9 mouse cellular contexts compared by ENCODE assay signal in the genomic region with DNA sequence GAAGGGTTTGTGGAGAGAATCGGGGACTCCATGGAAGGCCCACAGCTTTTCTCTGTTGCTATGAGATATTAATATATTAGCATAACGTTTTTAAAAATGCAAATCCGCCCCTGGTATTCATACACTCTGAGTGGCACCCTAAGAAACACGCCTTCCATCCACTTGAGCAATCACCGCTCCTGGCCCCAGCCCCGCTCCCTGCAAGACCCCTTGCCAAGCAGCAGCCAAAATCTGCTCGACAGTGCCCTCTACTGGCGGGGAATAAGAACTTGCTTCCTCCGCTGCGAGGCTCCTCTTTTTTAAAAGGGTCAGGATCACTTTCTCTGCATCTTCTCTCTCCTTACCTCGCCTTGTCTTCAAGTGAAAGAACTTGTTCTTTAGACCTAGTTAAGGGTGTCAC.
DNase-seq lines count a peak whose midpoint lies in the region; ATAC-seq and TF ChIP-seq lines count a peak whose summit lies in the region.
"Had no signal": no experiment of that assay in that cellular context is flagged by ENCODE, and none has a peak within 500 bp of the region (broad histone marks: within the 10 kb centered on the region; RNA-seq: fewer than 3 reads in every experiment).

No protein-coding gene starts in this region.

- no peak overlapping the region for H3K9ac ChIP-seq in forebrain, embryonic 15.5 days (replicated peaks)

- no peak for ATAC-seq in G1E (ENCODE audit: extremely low read depth, insufficient number of reproducible peaks, low FRiP score, poor library complexity, severe bottlenecking)
- ATAC-seq in forebrain, embryonic 15.5 days (replicated peaks) = peak; percentile 81

- peaks cover 20% of the 10 kb centered on the region for H3K27me3 ChIP-seq in G1E (ENCODE audit: insufficient read depth, low read length)
- no peaks in the 10 kb centered on the region for H3K27me3 ChIP-seq in forebrain, embryonic 15.5 days

- H3K4me2 ChIP-seq in forebrain, embryonic 15.5 days (replicated peaks) = no peak overlapping the region

- no peaks in the 10 kb centered on the region for H3K9me3 ChIP-seq in G1E (replicated peaks)
- H3K9me3 ChIP-seq in forebrain, embryonic 15.5 days = no peaks in the 10 kb centered on the region

- H3K4me1 ChIP-seq in G1E (ENCODE audit: insufficient read depth, low read depth, low read length) = peaks cover 14% of the 10 kb centered on the region
- H3K4me1 ChIP-seq in forebrain, embryonic 15.5 days = peaks cover 24% of the 10 kb centered on the region

- peak; percentile 73 for TF ChIP-seq CTCF in G1E (IDR thresholded peaks at IDR 0.05; ENCODE audit: low read depth, low read length)

- H3K4me3 ChIP-seq in G1E (ENCODE audit: low read depth, low read length) = no peak overlapping the region
- H3K4me3 ChIP-seq in forebrain, embryonic 15.5 days = no peak overlapping the region

- H3K36me3 ChIP-seq in G1E (replicated peaks) = no peaks in the 10 kb centered on the region
- no peaks in the 10 kb centered on the region for H3K36me3 ChIP-seq in forebrain, embryonic 15.5 days

- H3K27ac ChIP-seq in forebrain, embryonic 15.5 days (replicated peaks) = no peak overlapping the region
- H3K27ac ChIP-seq: macrophage had no signal

- DNase-seq in G1E (ENCODE audit: low spot score) = peak; percentile 43
- DNase-seq in brain, embryonic 18.5 days (ENCODE audit: low read depth, low spot score) = peak; percentile 63
- DNase-seq in heart, postnatal 14 days = peak; percentile 84 to 89
- peak; percentile 71 to 72 for DNase-seq in layer of hippocampus, postnatal 14 days (ENCODE audit: low spot score in 2 of 2)
- DNase-seq in lung, postnatal 25 days (ENCODE audit: low spot score) = peak; percentile 61
- peak; percentile 58 to 80 for DNase-seq in right cerebral cortex, adult 2 months (ENCODE audit: low spot score in 2 of 2)
- peak; percentile 52 for DNase-seq in urinary bladder, adult 2 months (ENCODE audit: low spot score)

- intact Hi-C loops in heart, postnatal 14 days (cut with DNase I) = loop anchor here (1.0 to 5.0 kb wide), 4 partner anchors 46 to 583 kb away; no protein-coding TSS in a partner anchor

- 7% methylated on average over 11 of the region's 11 CpGs for whole genome bisulfite sequencing in forebrain, embryonic 15.5 days
